Mouse (Mus musculus) cerebellum, adult 11-12 months (tissue): ENCODE measurements at regions not wholly inside any gene's neighbourhood (a gene's known extent, or its start where the extent isn't known, plus 50 kb on each side); places are given as distances from the start of the nearest gene placed in this dataset.
"Not testable (repeated sequence)": the region's sequence is repeated elsewhere in the genome, so short reads cannot be mapped to it uniquely, and the experiment has no call there.

Experiments used
- DNase-seq: peaks from one replicate; pipeline ENCODE4 v3.0.0; 2022

GRCm38 (mm10) chr1:194565574-194565973 lies 52.4 kb upstream of the Plxna2 start:
- no peak for DNase-seq

GRCm38 (mm10) chr1:194563946-194564345 lies 54.1 kb upstream of the Plxna2 start:
- no peak for DNase-seq

- DNase-seq = no peak
These were observed 56.9 kb upstream of the Plxna2 start for GRCm38 (mm10) chr1:194561098-194561497.

GRCm38 (mm10) chr1:194548661-194549060 lies 69.4 kb upstream of the Plxna2 start:
- no peak for DNase-seq

GRCm38 (mm10) chr1:194548243-194548642 lies 69.8 kb upstream of the Plxna2 start:
- no peak for DNase-seq

GRCm38 (mm10) chr1:194540923-194541322 lies 77.1 kb upstream of the Plxna2 start:
- DNase-seq = peak; percentile 45

GRCm38 (mm10) chr1:194527342-194528165 lies 90.5 kb upstream of the Plxna2 start:
- peak; percentile 16 for DNase-seq

- no peak for DNase-seq
These were observed 93.0 kb upstream of the Plxna2 start for GRCm38 (mm10) chr1:194524976-194525375.

- no peak for DNase-seq
These were observed 96.8 kb upstream of the Plxna2 start for GRCm38 (mm10) chr1:194521216-194521615.

- no peak for DNase-seq
These were observed 98.4 kb upstream of the Plxna2 start for GRCm38 (mm10) chr1:194519509-194520220.

GRCm38 (mm10) chr1:194516136-194516535 lies 101.9 kb upstream of the Plxna2 start:
- DNase-seq = no peak

GRCm38 (mm10) chr1:194508314-194508713 lies 109.7 kb upstream of the Plxna2 start:
- DNase-seq = no peak

- no peak for DNase-seq
These were observed 112.2 kb upstream of the Plxna2 start for GRCm38 (mm10) chr1:194505826-194506225.

- DNase-seq = peak; percentile 4
These were observed 113.8 kb upstream of the Plxna2 start for GRCm38 (mm10) chr1:194504207-194504606.

GRCm38 (mm10) chr1:194503517-194503916 lies 114.5 kb upstream of the Plxna2 start:
- DNase-seq = no peak

- DNase-seq = no peak
These were observed 121.6 kb upstream of the Plxna2 start for GRCm38 (mm10) chr1:194496424-194496823.

GRCm38 (mm10) chr1:194491111-194491510 lies 126.9 kb upstream of the Plxna2 start:
- DNase-seq = no peak

- no peak for DNase-seq
These were observed 129.9 kb upstream of the Plxna2 start for GRCm38 (mm10) chr1:194488126-194488525.

GRCm38 (mm10) chr1:194482717-194483059 lies 135.3 kb upstream of the Plxna2 start:
- DNase-seq = no peak

GRCm38 (mm10) chr1:194482001-194482716 lies 135.9 kb upstream of the Plxna2 start:
- DNase-seq = no peak

GRCm38 (mm10) chr1:194471281-194471680 lies 146.7 kb upstream of the Plxna2 start:
- not testable (repeated sequence) for DNase-seq

- DNase-seq = no peak
These were observed 165.5 kb upstream of the Plxna2 start for GRCm38 (mm10) chr1:194452480-194452879.

- DNase-seq = no peak
These were observed 174.3 kb upstream of the Plxna2 start for GRCm38 (mm10) chr1:194443681-194444080.

- no peak for DNase-seq
These were observed 180.7 kb upstream of the Plxna2 start for GRCm38 (mm10) chr1:194437301-194437700.
